Mouse (Mus musculus) cerebellum, postnatal 14 days (tissue): ENCODE measurements around the gene Lpin2.

Experiments
- DNase-seq, 2 experiments: peaks; one replicate each; pipeline ENCODE4 v3.0.0; 2021; ENCODE audit warnings: mixed read lengths in 2 of 2

The Lpin2 gene

DNA sequence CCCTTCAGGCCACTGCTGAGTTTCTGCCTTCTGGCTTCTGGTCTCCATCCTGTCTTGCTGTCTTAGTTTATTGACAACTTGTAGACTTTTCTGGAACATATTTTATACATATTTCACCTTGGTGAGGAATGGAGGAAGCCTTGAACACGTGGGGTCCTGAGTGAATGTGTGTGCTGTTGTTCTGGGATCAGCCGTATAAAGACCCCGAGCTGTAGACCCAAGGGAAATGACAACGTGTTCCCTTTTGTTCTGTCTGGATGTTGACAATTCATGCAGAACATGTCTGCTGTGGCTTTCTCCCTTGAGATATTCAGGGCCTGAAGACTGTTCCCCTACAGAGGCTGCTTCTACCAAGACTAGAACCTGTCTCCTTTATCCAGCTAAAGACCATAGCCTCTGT is 5.0 kb upstream of the Lpin2 start:
- DNase-seq = no peak

DNA sequence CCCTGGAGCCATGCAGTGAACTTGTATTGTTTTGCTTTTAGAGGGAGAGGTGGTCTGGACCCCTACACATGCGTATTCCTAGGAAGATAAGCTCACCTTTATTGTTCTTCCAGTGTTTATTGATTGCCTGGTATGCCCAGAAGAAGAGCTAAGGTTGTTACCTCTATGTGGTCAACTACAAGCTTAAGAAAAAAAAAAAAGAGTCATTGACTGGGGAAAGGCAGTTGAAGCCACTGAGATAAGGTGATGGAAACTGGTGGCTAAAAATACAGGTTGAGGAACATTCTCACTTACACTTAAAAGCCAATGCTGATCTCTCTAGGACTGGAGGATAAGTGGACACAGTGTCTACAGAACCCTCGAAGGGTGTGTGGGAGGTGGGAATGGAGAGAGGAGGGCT is 4.4 kb upstream of the Lpin2 start:
- DNase-seq = no peak

DNA sequence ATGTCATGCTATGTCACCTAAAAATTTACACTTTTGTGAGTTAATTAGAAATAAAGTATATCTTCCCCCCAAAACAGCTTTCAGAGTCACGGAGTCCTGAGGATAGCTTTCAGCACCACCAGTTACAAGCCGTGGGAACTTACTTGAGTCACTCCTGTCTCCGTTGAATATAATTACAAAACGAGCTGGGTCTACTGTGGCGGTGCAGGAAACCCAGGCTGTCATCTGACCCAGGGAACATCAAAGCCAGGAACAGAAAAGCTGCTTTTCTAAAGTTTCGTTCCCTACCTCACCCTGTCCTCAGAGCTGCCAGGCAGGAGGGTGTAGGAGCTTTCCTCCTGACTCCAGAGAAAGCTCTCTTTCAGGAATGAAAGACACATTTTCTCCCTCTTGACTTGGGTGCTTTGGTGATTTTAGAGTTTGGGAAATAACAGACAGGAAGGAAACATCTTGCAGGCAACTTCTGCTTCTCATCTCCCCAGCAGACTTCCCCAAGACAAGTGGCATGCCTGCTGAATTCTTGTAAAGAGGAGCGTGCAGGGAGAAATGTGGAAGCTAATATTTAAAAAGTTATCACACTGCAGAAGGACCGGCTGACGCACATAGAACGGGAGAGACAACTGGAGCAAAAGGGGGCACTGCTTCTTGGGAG is 3.7 kb upstream of the Lpin2 start:
- DNase-seq = no peak

DNA sequence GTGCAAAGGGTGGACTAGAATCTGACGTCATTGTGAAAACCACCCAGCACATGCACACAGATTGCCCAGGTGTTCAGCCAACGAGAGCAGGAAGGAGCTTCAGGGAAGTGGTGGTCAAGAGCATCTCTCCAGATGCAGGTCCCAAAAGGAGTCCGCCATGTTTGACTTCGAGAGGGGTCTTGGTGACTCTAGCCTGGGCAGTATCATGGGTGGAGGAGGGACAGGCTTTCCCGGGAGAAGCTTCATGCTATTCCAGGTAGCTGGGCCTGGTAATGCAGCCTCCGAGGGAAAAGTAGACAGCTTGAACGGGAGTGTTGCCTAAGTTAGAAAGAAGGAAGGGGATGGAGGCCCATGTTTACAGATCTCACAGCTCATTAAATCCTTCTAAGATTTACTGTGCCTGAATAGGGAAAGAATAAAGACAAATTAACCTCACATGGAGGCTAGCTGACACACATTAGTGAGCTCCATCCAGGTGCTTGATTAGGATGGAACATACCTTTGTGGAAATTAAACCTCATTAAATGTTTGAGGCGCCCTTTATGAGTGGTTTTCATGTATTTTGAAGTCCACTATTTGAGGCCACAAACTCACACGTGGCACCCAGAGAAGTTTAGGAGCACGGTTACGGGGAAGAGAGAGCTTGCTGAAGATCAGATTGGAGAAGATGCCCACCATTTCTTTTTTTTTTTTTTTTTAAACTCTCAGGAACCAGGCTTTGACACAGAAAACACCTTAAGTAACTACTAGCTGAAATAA is 2.6 kb upstream of the Lpin2 start:
- DNase-seq = no peak

DNA sequence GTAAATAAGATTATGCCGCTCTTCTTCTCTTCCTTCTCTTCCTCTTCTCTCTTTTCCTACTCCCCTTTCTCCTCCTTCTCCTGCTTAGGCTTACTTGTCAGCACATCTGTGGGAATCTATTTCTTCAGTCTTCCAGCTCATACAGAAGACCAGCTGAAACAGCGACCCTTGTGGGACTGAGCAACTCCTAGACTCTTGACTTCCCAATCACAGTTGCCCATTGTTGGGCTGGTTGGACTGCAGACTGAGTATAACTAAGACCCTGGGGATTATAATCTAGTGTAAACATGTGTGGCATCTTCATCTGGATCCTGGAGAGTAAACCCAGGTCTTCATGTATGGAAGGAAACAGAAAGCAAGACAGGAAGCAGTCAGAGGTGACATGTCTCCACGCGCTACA is 1.8 kb upstream of the Lpin2 start:
- DNase-seq = no peak

DNA sequence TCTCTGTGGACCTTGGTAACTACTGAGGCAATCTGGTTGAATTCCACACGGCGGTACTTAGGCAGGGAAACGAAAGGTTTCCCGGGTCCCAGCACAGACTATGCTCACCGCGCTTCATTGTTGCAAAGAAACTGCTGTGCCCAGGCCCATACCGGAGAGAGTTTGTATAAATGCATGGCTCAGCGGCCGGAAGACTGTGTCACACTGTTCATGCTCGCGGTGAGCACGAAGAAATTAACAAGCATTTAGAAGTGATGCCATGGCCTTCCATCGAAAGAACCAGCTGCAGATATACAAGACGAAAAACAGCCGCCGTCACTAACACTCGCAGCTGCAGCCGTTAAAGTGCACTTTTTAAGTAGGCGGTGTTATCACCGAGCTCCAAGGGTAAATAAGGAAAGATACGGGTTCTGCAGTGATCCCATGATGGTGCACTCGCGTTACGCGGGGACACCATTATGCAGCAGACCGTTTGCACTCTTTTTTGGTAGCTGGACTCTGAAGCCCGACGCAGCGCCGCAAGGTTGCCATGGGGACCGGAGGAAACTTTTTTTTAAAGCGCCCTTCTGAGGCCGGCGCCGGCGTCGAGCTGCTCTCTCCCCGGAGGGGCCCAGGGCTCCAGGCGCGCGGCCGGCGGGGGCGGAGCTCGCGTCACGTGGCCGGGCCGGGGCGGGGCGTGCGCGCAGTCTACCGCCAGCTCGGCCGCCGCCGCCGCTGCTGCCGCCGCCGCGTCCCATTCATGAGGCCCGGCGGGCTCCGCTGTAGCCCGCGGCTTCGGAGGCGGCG is 704 bp downstream of the Lpin2 start:
- DNase-seq = peak; percentile 87 to 93

DNA sequence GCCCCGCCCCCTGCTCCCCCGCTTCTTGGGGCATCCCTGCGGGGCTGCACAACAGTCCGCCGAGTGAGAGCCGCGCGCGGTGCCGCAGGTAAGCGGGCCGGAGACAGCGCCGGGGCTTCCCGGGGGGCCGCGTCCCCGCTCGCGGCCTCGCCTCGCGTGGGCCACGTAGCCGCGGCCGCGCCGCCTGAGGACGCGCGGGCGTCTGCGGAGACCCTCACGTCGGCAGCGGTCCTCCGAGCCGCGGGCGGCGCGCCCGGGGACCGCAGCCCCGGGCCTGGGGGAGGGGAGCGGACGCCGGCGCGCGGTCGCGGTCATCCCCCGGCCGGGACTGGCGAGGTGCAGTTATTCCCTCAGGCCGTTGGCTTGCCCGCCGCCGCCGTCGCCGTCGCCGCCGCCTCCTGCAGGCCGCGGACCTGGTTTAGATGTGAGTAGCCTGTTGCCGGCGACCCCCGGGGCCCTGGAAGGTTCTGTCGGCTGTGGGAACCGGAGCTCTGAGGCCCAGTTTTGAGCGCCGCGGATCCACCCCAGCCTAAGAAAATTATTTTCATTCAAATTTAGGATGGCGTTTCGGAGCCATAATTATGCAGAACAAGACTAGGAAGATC is 1.4 kb downstream of the Lpin2 start:
- peak in 1 of 2 experiments; percentile 55 for DNase-seq

DNA sequence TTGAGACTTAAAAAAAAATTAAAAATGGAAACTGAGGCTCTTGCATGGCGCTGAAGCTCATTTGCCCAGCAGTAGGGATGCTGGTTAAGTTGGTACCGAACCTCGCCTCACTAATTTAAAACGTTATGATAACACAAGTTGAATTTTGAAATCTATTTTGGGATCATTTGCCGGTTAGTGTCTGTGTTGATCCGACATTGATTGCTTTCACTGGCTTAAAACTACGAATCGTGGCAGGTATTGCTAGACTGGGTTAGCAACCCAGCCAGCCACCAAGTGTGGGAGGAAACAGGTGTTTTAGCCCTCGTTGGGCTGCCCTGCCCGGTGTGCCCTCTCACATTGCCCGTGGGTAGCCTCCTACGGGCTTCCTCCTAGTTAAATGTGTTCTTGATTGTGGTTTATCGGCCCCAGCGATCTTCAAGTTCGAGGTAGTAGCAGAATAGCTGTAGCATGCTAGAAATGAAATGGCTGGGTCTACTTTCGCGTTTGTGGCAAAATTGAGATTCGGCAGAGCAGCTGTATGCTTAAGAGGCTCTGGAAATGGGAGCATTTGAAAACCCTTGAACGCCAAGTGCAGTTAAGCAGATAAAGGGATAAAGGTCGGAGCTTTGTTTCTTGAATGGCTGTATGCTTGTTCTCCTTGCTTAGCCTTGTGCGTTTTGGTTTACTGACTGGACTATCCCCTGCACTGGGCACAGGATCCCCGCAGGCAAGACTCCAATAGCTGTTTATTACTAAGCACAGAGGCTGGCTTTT is 2.2 kb downstream of the Lpin2 start:
- peak; percentile 17 to 18 for DNase-seq

DNA sequence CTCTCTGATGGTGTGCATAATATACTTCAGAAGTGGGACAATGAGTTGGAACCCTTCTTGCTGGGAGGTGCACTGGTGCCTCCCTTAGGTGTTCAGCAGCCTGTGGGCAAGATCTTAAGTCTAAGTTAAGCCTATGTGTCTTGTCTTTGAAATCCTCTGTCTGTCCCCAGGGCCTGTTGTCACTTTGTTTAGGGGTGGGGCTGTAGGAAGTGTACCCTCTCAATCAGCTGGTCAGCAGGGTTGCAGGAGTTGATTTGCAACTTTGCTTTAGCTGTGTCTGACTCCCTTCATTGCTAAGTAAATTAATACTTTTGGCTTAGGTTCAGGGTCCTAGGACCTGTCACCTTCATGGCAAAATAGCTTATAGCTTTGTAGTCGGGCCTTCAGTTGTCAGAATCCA is 3.0 kb downstream of the Lpin2 start:
- no peak for DNase-seq

DNA sequence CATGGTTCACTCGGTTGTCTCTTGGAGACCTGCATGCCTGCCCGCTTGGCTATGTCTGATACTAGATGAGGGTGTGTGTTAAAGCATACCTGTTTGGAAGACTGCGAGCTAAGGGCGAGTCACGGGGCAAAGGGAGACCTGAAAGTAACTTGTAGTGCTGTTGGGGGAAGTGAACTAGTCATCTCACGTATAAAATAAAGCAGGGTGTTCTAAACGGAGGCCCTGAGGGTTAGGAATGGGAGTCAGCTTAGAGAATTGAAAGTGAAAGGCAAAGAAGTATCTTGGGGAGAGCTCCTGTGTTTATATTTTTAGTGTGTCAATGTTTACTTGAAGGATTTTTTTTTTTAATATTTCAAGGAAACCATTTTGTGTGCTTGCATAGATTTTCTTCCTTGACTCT is 8.2 kb downstream of the Lpin2 start:
- DNase-seq = no peak

DNA sequence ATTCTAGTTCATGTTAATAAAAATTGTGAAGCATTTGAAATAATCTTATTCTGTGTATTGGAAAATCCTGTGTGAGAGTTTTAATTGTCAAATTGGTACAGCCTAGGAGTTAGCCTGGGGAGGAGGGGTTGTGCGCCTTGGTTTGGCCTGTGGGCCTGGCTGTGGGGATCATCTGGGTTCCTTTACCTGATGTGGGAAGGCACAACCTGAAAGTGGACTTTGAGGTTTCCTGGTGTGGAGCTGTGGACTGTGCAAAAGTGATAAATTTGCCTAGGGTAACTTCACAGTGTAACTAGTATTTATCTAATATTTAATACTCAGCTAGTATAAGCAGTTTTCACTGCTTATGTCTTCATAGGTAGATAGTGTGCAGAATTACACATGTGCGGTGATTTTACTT is 8.7 kb downstream of the Lpin2 start:
- no peak for DNase-seq

DNA sequence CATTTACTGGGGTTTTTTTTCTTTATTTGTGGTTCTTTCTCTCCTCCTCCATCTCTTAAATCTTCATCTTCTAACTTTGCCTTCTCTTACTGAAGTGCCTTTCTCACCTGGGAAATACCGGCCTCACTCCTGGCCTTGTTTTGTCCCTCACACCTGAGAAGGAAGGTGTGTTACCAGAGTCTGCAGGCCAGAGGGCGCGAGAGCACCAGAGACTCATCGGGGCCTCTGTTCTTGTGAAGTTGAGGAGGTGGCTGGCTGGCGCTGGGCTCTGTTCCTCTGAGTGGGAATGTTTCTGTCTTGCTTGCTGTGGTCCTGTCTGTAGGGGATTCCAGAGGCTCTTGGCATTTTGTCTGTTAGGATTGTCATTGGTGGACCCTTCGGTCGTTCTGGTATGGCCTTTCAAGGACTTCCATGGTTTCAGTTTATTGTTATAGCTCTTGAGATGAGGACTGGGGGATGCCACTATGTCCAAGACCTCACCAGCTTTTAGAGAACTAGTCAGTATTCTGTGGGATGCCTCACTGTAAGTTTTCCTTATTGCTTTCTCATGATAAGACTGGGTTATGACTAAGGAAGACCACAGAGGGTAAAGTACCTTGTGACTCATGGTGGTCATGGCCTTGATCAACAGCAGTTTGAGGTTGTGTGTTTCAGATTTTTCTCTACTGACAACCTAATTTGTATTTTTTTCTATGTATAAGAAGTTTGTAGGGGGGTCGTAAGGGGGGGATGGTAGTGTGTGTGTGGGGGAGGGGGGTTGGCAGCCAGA is 9.5 kb downstream of the Lpin2 start:
- no peak for DNase-seq

DNA sequence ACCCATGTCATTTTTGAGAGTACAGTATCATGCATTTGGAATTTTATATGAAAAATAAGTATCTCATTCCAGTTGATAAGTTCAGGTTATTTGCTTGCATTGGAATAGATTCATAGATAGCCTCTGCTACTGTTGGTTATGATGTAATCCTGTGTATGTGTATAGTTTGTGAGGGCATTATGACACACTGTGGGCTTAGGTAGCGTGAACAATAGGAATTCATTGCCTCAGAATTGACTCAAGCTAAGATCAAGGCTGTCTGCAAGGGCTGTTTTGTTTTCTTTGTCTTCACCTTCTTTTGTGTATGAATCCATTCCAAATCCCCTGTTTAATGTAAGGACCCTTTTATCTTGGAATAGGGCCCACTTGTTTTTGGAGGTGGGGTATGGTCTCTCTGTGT is 10.7 kb downstream of the Lpin2 start:
- DNase-seq = no peak

DNA sequence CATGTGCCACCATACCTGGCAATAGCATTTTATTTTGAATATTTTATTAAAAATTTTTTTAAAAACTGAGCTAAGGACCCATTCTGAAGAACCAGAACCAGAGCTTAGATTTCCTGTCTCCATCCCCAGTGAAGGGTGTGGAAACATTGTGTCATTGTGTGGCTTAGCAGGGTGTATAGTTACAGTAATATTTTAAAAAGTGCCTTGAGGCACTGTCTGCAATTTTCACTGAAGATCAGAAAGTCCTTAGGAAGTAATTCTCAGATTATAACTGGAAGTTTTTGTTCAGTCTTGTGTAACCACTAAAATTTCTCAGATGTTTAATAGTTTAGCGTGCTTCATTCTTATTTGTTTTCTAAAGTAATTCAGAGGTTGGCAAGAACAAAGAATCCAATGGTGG is 11.1 kb downstream of the Lpin2 start:
- DNase-seq = no peak

DNA sequence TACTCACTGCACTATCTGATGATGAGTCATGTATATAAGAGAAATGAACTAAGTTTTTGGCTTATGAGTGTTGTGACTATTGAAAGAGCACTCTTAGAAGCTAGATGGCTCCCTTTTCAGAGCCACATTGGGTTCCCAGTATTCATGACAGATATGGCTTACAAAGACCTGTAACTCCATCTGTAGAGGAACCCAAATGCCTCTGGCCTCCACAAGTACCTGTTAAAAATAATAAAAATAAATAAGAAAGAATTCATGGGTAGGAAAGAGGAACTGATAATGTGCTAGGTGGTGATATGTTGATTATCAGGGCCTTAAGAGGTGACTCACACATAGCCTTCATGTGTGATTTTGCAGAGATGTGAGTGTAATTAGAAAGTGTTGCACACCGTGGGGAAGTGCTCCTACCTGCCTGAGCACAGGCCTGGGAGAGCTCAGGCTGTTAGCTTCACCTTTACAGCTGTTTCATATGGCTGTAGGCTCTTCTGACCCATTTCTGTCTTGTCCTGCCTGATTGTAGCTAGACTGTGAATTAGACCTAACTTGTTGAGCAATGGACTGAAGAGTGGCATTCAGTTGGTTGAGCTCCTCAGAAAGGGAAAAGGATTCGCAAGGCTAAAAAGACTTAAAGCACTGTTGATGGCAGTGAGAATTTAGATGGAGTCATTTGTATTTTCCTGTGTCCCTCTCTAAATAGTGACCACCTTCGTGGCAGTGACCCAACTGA is 12.7 kb downstream of the Lpin2 start:
- no peak for DNase-seq

DNA sequence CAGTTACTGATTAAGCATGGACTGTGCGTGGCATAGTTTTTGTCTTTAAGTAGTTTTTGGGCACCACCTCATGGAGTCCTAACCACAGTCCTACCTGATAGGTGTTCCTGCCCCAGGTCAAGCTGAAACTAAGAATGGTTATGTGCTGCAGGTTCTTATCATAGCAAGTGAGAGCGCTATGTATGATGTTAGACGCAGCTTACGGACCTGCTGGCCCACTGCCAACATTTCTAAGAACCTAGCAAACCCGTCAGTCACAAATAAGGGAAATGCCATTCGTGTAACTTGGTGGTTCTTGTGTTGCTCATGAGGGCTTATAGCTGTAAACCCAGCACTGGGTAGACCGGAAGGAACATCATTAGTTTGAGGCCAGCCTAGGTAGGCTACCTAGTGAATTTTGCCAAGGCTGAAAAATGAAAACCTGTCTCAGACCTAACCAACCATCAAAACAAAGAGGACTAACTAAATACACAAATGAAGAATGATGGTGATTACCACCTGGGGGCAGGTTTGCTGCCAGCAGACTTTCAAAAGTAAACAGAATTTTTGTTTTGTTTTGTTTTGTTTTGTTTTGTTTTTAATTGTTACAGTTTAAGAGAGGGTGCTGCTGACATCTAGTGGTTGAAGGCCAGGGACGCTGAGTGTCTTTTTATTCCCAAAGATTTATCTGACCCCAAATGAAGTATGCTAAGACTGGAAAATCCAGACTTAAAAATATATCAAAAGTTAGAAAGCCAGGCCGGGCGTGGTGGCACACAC is 13.5 kb downstream of the Lpin2 start:
- peak; percentile 56 to 64 for DNase-seq

DNA sequence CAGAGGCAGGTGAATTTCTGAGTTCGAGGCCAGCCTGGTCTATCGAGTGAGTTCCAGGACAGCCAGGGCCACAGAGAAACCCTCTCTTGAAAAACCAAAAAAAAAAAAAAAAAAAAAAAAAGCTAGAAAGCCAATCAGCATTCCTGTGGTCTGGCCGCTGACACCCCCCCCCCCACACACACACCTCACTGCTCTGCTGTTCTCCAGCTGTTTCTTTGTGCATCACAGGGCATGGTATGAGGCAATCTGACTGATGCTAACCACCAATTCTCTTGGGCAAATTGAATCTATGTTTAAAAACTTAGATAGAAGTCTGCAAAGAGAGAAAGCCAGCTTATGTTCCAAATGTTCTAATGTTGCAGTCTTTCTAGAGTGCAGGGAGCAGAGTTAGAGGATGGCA is 14.1 kb downstream of the Lpin2 start:
- no peak for DNase-seq

DNA sequence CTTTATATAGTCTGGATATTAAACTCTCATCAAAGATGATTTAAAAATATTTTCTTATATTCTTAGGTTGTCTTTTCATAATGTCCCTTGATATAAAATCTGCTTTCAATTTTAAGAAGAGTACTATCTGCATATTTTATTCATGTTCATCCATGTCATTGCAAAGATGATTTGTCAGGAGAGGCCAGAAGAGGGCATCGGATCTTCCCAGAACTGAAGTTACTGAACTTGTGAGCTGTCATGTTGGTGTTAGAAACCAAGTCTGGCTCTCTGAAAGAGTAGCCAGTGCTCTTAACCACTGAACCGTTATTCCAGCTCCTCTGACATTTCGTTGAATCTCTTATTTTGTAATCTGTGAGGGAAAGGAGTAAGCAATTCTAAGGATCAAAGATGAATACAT is 17.0 kb downstream of the Lpin2 start:
- no peak for DNase-seq

DNA sequence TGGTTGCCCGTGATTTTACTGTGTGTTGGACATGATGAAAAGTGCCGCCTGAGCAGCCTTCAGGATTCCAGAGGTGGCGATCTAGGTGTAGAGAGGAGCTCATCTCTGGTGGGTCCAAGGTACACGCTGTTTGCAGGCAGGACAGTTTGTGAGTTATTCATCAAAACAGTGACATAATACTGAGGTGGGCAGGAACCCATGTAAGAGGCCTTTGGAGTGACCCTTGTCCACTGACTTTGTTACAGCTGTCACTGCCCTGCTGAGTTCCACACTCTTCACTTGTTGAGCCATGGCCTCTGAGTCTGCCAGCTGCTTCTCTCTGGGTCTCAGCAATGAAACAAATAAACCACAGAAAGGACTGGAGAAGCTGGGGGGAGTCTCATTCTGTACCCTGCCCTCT is 19.8 kb downstream of the Lpin2 start:
- no peak for DNase-seq

DNA sequence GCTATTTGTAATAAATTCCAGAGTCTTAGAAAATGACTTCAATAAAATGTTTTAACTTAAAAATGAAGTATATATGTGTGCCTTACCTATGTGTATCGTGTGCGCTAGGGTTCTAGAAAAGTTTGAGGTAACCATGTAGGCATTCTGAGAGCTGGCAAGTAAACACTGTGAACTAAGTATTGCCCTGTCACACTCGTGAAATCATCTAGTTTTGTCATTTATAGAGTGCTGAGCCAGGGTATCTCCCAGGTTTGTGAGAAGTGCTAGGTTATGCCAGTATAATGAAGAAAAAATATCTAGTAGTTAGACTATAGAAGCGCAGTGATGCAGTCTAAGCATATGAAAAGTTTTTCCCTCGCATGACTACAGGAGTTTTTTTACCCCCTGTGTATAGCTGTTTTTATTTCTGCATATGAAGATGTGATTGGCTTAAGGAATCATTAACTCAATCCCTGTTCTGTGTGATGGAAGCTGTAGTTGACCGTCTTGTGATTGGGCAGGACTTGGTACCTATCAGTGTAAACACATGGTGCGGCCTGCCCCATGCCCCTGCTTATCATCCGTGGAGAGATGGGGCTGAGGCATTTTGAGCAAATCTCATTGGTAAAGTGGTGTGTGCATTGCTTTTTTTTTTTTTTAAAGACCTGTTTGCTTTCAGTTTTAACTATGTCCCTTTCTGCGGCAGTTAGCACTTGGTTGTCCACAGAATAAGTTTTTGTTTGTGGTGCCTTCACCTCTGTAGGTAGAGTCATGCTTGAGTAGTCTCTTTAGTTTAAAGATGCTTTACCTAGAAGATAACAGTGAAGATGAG is 21.8 kb downstream of the Lpin2 start:
- DNase-seq = no peak
